Mouse (Mus musculus) CH12.LX (cell line): Measurements from ENCODE around the gene Mapkapk2. TPM values are rescaled to one million over a fixed set of nuclear protein-coding genes. Genes with fewer than 3 reads are reported as not detected.

ENCODE experiments used
- DNase-seq: peaks from one replicate; pipeline ENCODE4 v3.0.0-alpha.2; 2013; ENCODE audit errors: extremely low read depth
- H3K27ac ChIP-seq: 2 replicates; pipeline ENCODE4 v1.5.1; 2012; ENCODE audit warnings: low read depth, mild to moderate bottlenecking, control low read depth, moderate library complexity; ENCODE audit not compliant: insufficient read depth
- H3K27me3 ChIP-seq: replicated peaks from 2 replicates; pipeline ENCODE3; 2012; ENCODE audit warnings: inconsistent platforms
- H3K36me3 ChIP-seq, 2 experiments: replicated peaks in 1 of 2; 2 replicates each; pipeline versions ENCODE3 to v1.6.1; 2012; ENCODE audit warnings: inconsistent platforms in 1 of 2, low read length in 1 of 2, mild to moderate bottlenecking in 1 of 2, mixed read lengths in 1 of 2, moderate library complexity in 1 of 2; ENCODE audit not compliant: control insufficient read depth in 1 of 2, insufficient read depth in 1 of 2
- H3K4me1 ChIP-seq, 2 experiments: 2 replicates each; pipeline ENCODE4 v1.6.1; 2012; ENCODE audit warnings: inconsistent platforms in 1 of 2, moderate library complexity in 1 of 2; ENCODE audit not compliant: insufficient read depth in 2 of 2, control insufficient read depth in 1 of 2
- H3K4me2 ChIP-seq: 2 replicates; pipeline ENCODE4 v1.6.1; 2012; ENCODE audit warnings: low read depth, mild to moderate bottlenecking, control low read depth; ENCODE audit not compliant: poor library complexity, insufficient read depth, severe bottlenecking
- H3K4me3 ChIP-seq, 3 experiments: fragments of 150-350 bp in 1 of 3; sonication (generic) in 1 of 3; replicated peaks in 1 of 3; 2 replicates each; pipeline versions ENCODE3 to v1.5.1; 2011 to 2012; ENCODE audit warnings: low read depth in 2 of 3, low read length in 2 of 3, mild to moderate bottlenecking in 2 of 3, moderate library complexity in 2 of 3, control low read depth in 1 of 3, improper control_type of control experiment in 1 of 3, inconsistent platforms in 1 of 3, mixed read lengths in 1 of 3; ENCODE audit not compliant: poor library complexity in 1 of 3
- H3K79me2 ChIP-seq: replicated peaks from 2 replicates; pipeline ENCODE4 v1.6.1; 2012; ENCODE audit warnings: mild to moderate bottlenecking, moderate library complexity; ENCODE audit not compliant: control insufficient read depth, poor library complexity, insufficient read depth, severe bottlenecking; ENCODE audit errors: extremely low read depth
- H3K9ac ChIP-seq: 2 replicates; pipeline ENCODE4 v1.6.1; 2012; ENCODE audit warnings: low read depth, mild to moderate bottlenecking, control low read depth, moderate library complexity; ENCODE audit not compliant: insufficient read depth
- H3K9me3 ChIP-seq: replicated peaks from 2 replicates; pipeline ENCODE3; 2012; ENCODE audit warnings: low read length, inconsistent platforms, mixed read lengths
- BHLHE40 ChIP-seq: IDR thresholded peaks from 2 replicates; pipeline ENCODE4 v1.6.1; 2011; ENCODE audit warnings: mild to moderate bottlenecking, low read depth, low read length, improper control_type of control experiment
- CHD1 ChIP-seq: IDR thresholded peaks from 2 replicates; pipeline ENCODE4 v1.6.1; 2012; ENCODE audit warnings: low read depth, low read length, improper control_type of control experiment, inconsistent platforms
- CTCF ChIP-seq, 2 experiments: IDR thresholded peaks in 1 of 2; conservative IDR thresholded peaks in 1 of 2; 2 replicates each; pipeline ENCODE4 v1.5.1; 2011 to 2012; ENCODE audit warnings: low read depth in 2 of 2, low read length in 2 of 2, improper control_type of control experiment in 1 of 2, inconsistent platforms in 1 of 2, mild to moderate bottlenecking in 1 of 2, moderate library complexity in 1 of 2
- ELF1 ChIP-seq: IDR thresholded peaks from 2 replicates; pipeline ENCODE4 v1.6.1; 2014; ENCODE audit warnings: low read depth, mild to moderate bottlenecking, inconsistent platforms, low read length, improper control_type of control experiment
- EP300 ChIP-seq: IDR thresholded peaks from 2 replicates; pipeline ENCODE4 v1.6.1; 2011; ENCODE audit warnings: low read length, improper control_type of control experiment
- ETS1 ChIP-seq: conservative IDR thresholded peaks from 2 replicates; pipeline ENCODE4 v1.6.1; 2012; ENCODE audit warnings: low read depth, mild to moderate bottlenecking, inconsistent platforms, low read length, improper control_type of control experiment, moderate library complexity
- JUN ChIP-seq: IDR thresholded peaks from 2 replicates; pipeline ENCODE4 v1.6.1; 2011; ENCODE audit warnings: low read depth, mild to moderate bottlenecking, low read length, improper control_type of control experiment, moderate library complexity; ENCODE audit not compliant: insufficient read depth
- JUND ChIP-seq: conservative IDR thresholded peaks from 2 replicates; pipeline ENCODE4 v1.6.1; 2011; ENCODE audit warnings: low read depth, low read length, improper control_type of control experiment
- MAFK ChIP-seq: IDR thresholded peaks from 2 replicates; pipeline ENCODE4 v1.6.1; 2011; ENCODE audit warnings: low read length, improper control_type of control experiment; ENCODE audit not compliant: insufficient replicate concordance
- MAX ChIP-seq: IDR thresholded peaks from 2 replicates; pipeline ENCODE4 v1.6.1; 2011; ENCODE audit warnings: low read length, improper control_type of control experiment
- MAZ ChIP-seq: IDR thresholded peaks from 2 replicates; pipeline ENCODE4 v1.6.1; 2012; ENCODE audit warnings: low read depth, mild to moderate bottlenecking, inconsistent platforms, low read length, improper control_type of control experiment, moderate library complexity
- MEF2A ChIP-seq: IDR thresholded peaks from 2 replicates; pipeline ENCODE4 v1.6.1; 2014; ENCODE audit warnings: low read depth, mild to moderate bottlenecking, inconsistent platforms, low read length, improper control_type of control experiment, borderline replicate concordance
- MXI1 ChIP-seq: IDR thresholded peaks from 2 replicates; pipeline ENCODE4 v1.6.1; 2011; ENCODE audit warnings: mild to moderate bottlenecking, low read depth, low read length, improper control_type of control experiment
- POLR2A ChIP-seq: IDR thresholded peaks from 2 replicates; pipeline ENCODE4 v1.6.1; 2011; ENCODE audit warnings: low read depth, mild to moderate bottlenecking, improper control_type of control experiment, low read length
- POLR2AphosphoS2 ChIP-seq: IDR thresholded peaks from 2 replicates; pipeline ENCODE4 v1.6.1; 2011; ENCODE audit warnings: low read depth, low read length, improper control_type of control experiment
- SIN3A ChIP-seq: IDR thresholded peaks from 2 replicates; pipeline ENCODE4 v1.6.1; 2012; ENCODE audit warnings: low read length, improper control_type of control experiment, inconsistent platforms
- TCF12 ChIP-seq: IDR thresholded peaks from 2 replicates; pipeline ENCODE4 v1.6.1; 2014; ENCODE audit warnings: low read depth, mild to moderate bottlenecking, inconsistent platforms, low read length, improper control_type of control experiment
- UBTF ChIP-seq: IDR thresholded peaks from 2 replicates; pipeline ENCODE4 v1.6.1; 2012; ENCODE audit warnings: low read depth, mild to moderate bottlenecking, inconsistent platforms, low read length, improper control_type of control experiment, moderate library complexity
- USF2 ChIP-seq: conservative IDR thresholded peaks from 2 replicates; pipeline ENCODE4 v1.6.1; 2011; ENCODE audit warnings: low read depth, low read length, improper control_type of control experiment
- ZMIZ1 ChIP-seq: IDR thresholded peaks from 2 replicates; pipeline ENCODE4 v1.6.1; 2012; ENCODE audit warnings: low read depth, mild to moderate bottlenecking, inconsistent platforms, low read length, improper control_type of control experiment
- ZNF384 ChIP-seq: IDR thresholded peaks from 2 replicates; pipeline ENCODE4 v1.6.1; 2012; ENCODE audit warnings: low read depth, low read length, improper control_type of control experiment, inconsistent platforms
- dilution Hi-C: fragments of 300-500 bp; cut with MboI; formaldehyde crosslinking; loops from 2 replicates; pipeline ENCODE4 v1.14.3; 2020; ENCODE audit warnings: low sequenced_read_pairs; ENCODE audit not compliant: extremely low pct_unique_long_range_greater_than_20kb, extremely low pct_ligation_motif_present
- in situ Hi-C: fragments of 300-500 bp; cut with MboI; formaldehyde crosslinking; loops from 3 replicates; pipeline ENCODE4 v1.14.3; 2019; ENCODE audit warnings: low sequenced_read_pairs, low pct_ligation_motif_present, low pct_unique_long_range_greater_than_20kb, mixed read lengths
- polyA plus RNA-seq: library from polyadenylated mRNA; unstranded; fragments of >175 nt; gene quantifications from 2 replicates; pipeline ENCODE4 v1.2.1, GENCODE M21; 2012; ENCODE audit warnings: low read depth; ENCODE audit not compliant: insufficient read length
- total RNA-seq, 2 experiments: library from RNA; depleted of rRNA; stranded (reverse); fragments of 300-350 nt in 1 of 2; fragments of >200 nt in 1 of 2; gene quantifications; 2 replicates each; pipeline ENCODE4 v1.2.3; 2012 to 2014

Mapkapk2 gene
- total and polyA plus RNA-seq, 3 experiments, result 55.0 to 63.5 (median 62.9) TPM

GRCm38 (mm10) chr1:131125987-131126744, 28.5 kb upstream of the Mapkapk2 start (continued):
- no peak for TF ChIP-seq POLR2AphosphoS2
- no peak for TF ChIP-seq MAZ
- peak; percentile 8; the same call in 1 of the 2 replicates for TF ChIP-seq USF2
- no peak for TF ChIP-seq POLR2A
- TF ChIP-seq TCF12, result no peak
- TF ChIP-seq, all 38 proteins: peak for 6

- Histone ChIP-seq H3K36me3 (peaks cover 15 to 24% of the 10 kb centered on the region in 2 experiments), H3K9me3 (no peaks in the 10 kb centered on the region), H3K9ac (no peak overlapping the region), H3K4me1 (peaks cover 0 to 8% of the 10 kb centered on the region in 2 experiments; a peak in 2 of 4 replicates), H3K27ac (no peak overlapping the region), H3K79me2 (no peaks in the 10 kb centered on the region), H3K27me3 (no peaks in the 10 kb centered on the region), H3K4me3 (no peak overlapping the region), H3K4me2 (no peak overlapping the region)
- in situ Hi-C loops (no loop called here), dilution Hi-C loops (no loop called here)
- DNase-seq, result no peak
- TF ChIP-seq CTCF (conservative IDR thresholded peaks at IDR 0.05 in 1 of 2, IDR thresholded peaks at IDR 0.05 in 1 of 2; ENCODE audit: low read depth in 2 of 2, low read length in 2 of 2) (no peak), CHD1 (no peak), ETS1 (no peak), POLR2A (no peak), MXI1 (no peak), MAFK (no peak), MEF2A (no peak), EP300 (no peak), MAX (no peak), JUND (no peak), BHLHE40 (no peak), ZNF384 (no peak), ZMIZ1 (no peak), ELF1 (no peak), MAZ (no peak), UBTF (no peak), USF2 (no peak), SIN3A (no peak), JUN (no peak)
These were observed 26.1 kb upstream of the Mapkapk2 start for GRCm38 (mm10) chr1:131123522-131124265.
